Mouse (Mus musculus) brain, adult 2 months (tissue): ENCODE measurements around the gene Slc39a5.
A peak's percentile ranks its signal among the peaks of the same experiment; 100 is the strongest.

Experiments used
- DNase-seq: peaks from one replicate; pipeline ENCODE4 v3.0.0; 2011; ENCODE audit warnings: low read depth, low spot score

Slc39a5 gene

GRCm38 (mm10) chr10:128376455-128377211 lies 24.4 kb downstream of the Slc39a5 start, which contains the start of gene Ankrd52:
Gene Ankrd52 (plus strand): TSS chr10:128377115.
- peak; percentile 92 for DNase-seq

- DNase-seq = no peak
Measured at GRCm38 (mm10) chr10:128376099-128376454, 25.0 kb downstream of the Slc39a5 start.

GRCm38 (mm10) chr10:128374393-128374792 lies 26.6 kb downstream of the Slc39a5 start:
- no peak for DNase-seq

GRCm38 (mm10) chr10:128372989-128373748 lies 27.9 kb downstream of the Slc39a5 start:
- DNase-seq = no peak

- DNase-seq = no peak
Measured at GRCm38 (mm10) chr10:128372142-128372541, 28.9 kb downstream of the Slc39a5 start.

GRCm38 (mm10) chr10:128370601-128371000 lies 30.4 kb downstream of the Slc39a5 start:
- DNase-seq = no peak

GRCm38 (mm10) chr10:128370021-128370420 lies 31.0 kb downstream of the Slc39a5 start:
- peak; percentile 15 for DNase-seq

- no peak for DNase-seq
Measured at GRCm38 (mm10) chr10:128369599-128369998, 31.4 kb downstream of the Slc39a5 start.

- DNase-seq = no peak
Measured at GRCm38 (mm10) chr10:128369218-128369543, 31.8 kb downstream of the Slc39a5 start.

GRCm38 (mm10) chr10:128368402-128369217 lies 32.4 kb downstream of the Slc39a5 start, which contains the start of gene Coq10a:
Gene Coq10a (minus strand): TSS chr10:128368997.
- DNase-seq = peak; percentile 99

GRCm38 (mm10) chr10:128367899-128368401 lies 33.1 kb downstream of the Slc39a5 start:
- DNase-seq = no peak

- peak; percentile 71 for DNase-seq
Measured at GRCm38 (mm10) chr10:128362568-128362967, 38.5 kb downstream of the Slc39a5 start.

GRCm38 (mm10) chr10:128361836-128362235 lies 39.2 kb downstream of the Slc39a5 start:
- DNase-seq = no peak

GRCm38 (mm10) chr10:128359226-128359625 lies 41.8 kb downstream of the Slc39a5 start:
- no peak for DNase-seq

- DNase-seq = peak; percentile 72
Measured at GRCm38 (mm10) chr10:128358796-128359195, 42.2 kb downstream of the Slc39a5 start.

- DNase-seq = no peak
Measured at GRCm38 (mm10) chr10:128347541-128347940, 53.5 kb downstream of the Slc39a5 start.
